Mouse (Mus musculus): ENCODE results near the gene Tec.

DNA sequence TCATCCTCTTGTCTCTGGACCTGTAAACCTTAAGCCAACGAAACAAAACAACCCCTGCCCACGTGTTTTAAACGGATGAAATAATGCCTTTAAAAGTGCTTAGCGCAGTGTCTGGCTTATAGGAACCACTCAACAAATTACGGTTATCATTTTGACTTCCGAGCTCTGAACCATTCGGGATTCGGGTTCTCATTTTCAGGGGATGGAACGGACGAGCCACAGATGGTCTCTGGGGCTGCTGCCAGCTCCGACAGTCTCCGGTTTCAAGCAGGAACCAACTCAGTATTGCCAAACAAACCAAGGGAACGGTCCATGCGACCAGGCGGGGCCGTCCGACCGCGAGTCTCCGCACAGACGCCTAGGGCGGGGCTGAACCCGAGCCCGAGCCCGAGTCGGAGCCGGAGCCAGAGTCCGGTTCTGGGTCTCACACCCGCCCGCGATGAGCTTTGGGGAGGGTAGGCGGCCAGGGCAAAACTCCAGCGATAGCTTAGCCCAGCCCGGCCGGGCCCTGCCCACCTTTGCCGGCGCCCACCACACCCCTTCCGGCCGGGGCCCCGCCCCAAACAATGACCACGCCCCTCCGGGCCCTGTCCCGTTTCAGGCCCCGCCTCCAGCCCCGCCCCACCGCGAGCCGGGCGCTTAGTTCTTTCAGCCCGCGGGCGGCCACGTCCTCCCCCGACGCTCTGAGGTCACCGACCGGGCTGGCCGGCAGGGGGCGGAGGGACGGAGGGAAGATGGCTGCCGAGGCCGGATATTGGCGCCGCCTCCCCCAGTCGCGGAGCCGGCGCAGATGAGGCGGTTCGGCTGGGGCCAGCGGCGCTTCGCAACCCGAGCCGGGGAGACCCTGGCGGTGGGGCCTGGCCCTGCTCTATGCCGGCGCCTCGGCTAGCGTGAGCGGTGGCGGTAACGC lies 45.6 kb upstream of the Tec start, which contains the start of gene Slain2:
- no peak; the same call in 1 of the 2 replicates for TF ChIP-seq MAX (IDR thresholded peaks at IDR 0.05; ENCODE audit: low read length)
- TF ChIP-seq BHLHE40 (IDR thresholded peaks at IDR 0.05; ENCODE audit: low read depth, low read length), result no peak
- peak; percentile 50 for TF ChIP-seq SIN3A (IDR thresholded peaks at IDR 0.05; ENCODE audit: low read length)
- TF ChIP-seq USF1 (IDR thresholded peaks at IDR 0.05; ENCODE audit: low read depth, low read length), result no peak
- TF ChIP-seq CHD1 (IDR thresholded peaks at IDR 0.05; ENCODE audit: low read depth, low read length), result no peak

All from CH12.LX (cell line).